Mouse (Mus musculus) cortical plate, adult 2 months (tissue): ENCODE measurements at regions not wholly inside any gene's neighbourhood (a gene's known extent, or its start where the extent isn't known, plus 50 kb on each side); places are given as distances from the start of the nearest gene placed in this dataset.

Experiments used
- H3K27ac ChIP-seq: fragments of 200-500 bp; 2 replicates; pipeline ENCODE4 v1.5.1; 2012; ENCODE audit warnings: low read length, control low read depth, inconsistent platforms; ENCODE audit not compliant: insufficient read depth
- H3K4me1 ChIP-seq: fragments of 200-500 bp; 2 replicates; pipeline ENCODE4 v1.6.1; 2011; ENCODE audit warnings: low read length; ENCODE audit not compliant: control insufficient read depth, insufficient read depth
- H3K4me3 ChIP-seq: fragments of 200-500 bp; 2 replicates; pipeline ENCODE4 v1.5.1; 2011; ENCODE audit warnings: mild to moderate bottlenecking, low read length, control low read depth; ENCODE audit not compliant: insufficient read depth
- CTCF ChIP-seq: fragments of 200-500 bp; IDR thresholded peaks from 2 replicates; pipeline ENCODE4 v1.5.1; 2011; ENCODE audit warnings: mild to moderate bottlenecking, control low read depth, low read length; ENCODE audit not compliant: insufficient read depth; ENCODE audit errors: extremely low read depth
- POLR2A ChIP-seq: fragments of 200-500 bp; IDR thresholded peaks from 2 replicates; pipeline ENCODE4 v1.6.1; 2011; ENCODE audit warnings: mild to moderate bottlenecking, low read length, control low read depth; ENCODE audit not compliant: insufficient read depth; ENCODE audit errors: extremely low read depth

GRCm38 (mm10) chr8:35321270-35321865 is 444.2 kb upstream of the Gm19410 start:
- no peak overlapping the region for H3K27ac ChIP-seq
- no peak for TF ChIP-seq CTCF
- TF ChIP-seq POLR2A: no peak
- H3K4me1 ChIP-seq: no peaks in the 10 kb centered on the region
- no peak overlapping the region for H3K4me3 ChIP-seq

- TF ChIP-seq CTCF (no peak), POLR2A (no peak)
- Histone ChIP-seq H3K27ac (no peak overlapping the region), H3K4me3 (no peak overlapping the region), H3K4me1 (no peaks in the 10 kb centered on the region)
These were observed 442.2 kb upstream of the Gm19410 start for GRCm38 (mm10) chr8:35323180-35323975.
